Mouse (Mus musculus) frontal cortex, adult (tissue): ENCODE data around the gene Baz2b.

Source experiments
- ATAC-seq: cut with Nextera tagmentation; 2 replicates; pipeline ENCODE4 v1.9.2; 2017; ENCODE audit warnings: mild to moderate bottlenecking, moderate library complexity, mixed read lengths; ENCODE audit not compliant: low TSS enrichment

The Baz2b gene

DNA sequence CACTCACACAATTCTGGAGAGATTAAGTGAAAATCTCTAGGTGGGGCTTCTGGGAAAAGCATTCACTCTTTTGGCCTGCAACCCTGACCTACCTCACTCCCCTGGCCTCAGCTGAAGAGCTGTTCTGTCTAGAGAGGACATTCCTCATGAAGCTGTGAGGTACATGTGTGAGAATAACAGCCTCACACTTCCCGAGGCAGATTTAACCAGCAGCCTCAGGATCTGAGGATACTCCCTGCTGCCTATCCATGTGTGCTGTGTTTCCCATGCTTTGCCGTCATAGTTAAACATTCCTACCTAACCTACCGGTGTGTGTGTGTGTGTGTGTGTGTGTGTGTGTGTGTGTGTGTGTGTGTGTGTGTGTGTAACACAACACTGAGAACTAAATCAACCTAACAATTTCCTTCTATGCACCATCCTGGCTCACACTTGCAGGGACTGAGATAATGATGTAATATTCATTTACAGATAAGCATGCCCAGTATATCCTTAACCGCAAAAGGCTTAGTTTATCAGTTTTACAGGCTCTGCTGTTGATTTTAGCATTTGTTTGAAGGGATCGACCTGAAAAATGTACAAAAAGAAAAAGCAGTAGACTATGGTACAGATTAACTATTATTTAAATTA is 206.5 kb downstream of the Baz2b start:
- ATAC-seq, result no peak

DNA sequence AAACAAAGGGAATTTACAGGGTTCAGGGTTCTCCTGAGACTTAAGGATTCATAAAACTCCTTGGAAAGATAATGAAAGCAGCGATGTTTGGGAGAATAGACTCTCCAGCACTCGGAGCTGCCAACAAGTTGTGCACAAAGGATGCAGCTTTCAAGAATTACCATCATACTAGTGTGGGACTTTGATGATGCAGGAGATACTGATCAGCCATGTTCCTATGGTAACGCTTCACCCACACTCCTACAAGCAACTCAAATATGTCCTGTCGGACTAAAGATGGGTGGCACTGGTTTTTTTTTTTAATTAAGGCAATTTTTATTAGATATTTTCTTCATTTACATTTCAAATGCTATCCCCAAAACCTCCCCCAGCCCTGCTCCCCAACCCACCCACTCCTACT is 209.4 kb downstream of the Baz2b start:
- ATAC-seq, result 0 out of 2 replicates have a peak, but pooled peaks have one; percentile 64

DNA sequence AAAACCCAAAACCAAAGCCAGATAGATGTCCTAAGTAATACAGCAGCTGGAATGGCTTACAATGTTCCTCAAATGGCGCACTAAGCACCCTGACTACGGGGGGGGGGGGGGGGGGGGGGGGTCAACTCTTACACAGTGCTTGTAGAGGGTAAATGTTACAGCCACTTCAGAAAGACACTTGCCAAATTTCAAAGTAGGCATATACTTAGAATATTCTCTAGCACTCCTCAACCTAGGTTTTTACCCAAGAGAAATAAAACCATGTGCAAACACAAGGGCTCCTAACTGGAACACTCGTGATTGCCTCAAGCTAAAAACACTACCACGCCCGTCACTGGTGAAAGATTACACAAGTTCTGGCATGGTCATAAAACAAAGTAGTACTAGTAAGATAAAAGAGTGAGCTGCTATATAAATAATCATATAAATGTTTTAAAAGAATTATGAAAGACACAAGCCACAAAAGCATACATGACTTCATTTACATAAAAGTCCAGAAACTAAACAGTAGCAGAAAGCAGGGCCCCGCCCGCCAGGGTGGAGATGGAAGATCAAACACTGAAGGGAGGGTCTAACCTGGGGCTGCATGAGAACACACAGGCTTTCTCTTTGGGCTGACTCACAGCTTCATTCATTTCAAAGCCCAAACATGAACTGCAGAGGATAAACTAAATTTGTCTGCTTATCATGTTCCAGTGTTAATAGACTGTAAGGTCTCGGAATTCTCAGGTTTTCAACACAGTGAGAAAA is 212.0 kb downstream of the Baz2b start:
- ATAC-seq, result no peak

DNA sequence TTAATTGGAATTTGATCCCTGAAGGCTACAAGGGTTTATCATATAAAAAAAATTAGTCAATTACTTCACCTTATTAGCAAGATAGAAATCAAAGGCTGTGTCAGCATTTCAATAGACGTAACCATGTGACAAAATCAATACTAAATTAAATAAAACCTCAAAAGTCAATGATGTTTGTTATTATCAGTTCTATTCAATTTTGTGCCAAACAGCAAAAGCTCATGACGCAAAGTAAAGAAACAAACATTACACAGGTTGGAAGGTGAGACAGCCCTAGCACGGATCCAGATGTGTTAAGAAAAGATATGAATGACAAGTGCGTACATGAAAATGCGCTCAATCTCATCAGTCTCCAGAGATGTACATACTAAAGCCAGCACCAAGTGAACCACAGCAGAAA is 212.7 kb downstream of the Baz2b start:
- no peak for ATAC-seq

DNA sequence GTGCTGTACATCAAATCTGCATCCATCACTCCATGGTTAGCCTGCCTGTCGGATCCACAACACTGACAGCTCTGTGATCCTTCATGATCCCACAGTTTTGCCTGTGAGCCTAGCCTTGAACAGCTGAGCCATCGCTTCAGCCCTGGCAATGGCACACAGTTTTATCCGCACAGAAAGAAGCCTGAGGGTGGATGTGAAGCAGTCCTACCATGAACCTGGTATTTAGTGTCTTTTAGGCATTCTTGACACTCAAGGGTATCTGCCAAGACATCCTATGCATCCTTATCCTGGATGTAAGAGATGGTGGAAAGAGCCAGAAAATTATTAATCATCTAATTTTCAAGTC is 216.5 kb downstream of the Baz2b start:
- ATAC-seq, result no peak

DNA sequence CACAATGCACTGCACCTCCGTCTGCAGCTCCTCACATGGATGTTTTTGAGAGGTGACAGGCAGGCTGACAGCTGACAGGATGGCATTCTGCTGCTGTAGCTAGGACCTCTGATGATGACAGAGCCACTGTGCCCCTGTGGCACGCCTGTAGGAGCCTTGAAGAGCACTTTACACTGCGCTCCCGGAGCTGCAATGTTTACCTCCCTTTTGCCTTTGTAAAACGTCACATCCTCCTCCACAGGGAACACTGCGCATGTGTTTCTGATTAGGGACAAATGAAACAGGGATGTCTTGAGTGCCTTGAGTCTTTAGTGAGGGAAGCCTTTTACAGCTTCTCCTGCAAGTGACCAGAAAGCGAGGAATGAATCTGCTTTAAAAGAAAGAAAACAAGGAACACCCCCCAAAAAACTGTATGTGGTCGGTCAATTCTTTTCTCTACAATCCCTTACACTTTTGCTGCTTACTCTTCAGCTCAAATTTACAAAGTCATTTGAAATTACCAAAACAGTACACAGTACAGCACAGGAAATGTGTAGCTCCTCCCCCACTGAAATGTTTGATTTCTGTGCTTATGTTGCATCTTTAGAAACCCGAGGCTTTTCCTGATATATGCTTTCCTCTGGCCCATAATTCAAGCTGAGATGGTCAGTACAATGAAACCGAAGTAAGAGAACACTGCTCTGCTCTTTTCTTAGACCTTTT is 217.0 kb downstream of the Baz2b start:
- ATAC-seq, result no peak

DNA sequence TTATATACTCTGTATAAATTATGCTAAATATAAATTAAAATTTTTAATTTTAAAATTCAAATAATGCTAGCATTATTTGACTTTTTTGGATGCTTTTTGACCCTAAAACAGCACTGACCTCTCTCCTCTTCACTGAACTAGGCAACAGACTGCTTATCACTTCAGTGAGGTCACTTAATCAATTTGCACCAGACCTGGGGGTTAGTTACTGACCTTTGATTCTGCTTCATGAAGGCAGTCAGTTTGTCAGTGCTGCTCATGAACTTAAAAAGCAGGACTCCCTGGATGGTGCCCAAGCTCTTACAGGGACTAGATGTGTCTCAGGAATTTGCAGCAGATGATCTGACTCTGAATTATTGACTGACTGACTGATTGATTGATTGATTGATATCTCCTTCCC is 217.9 kb downstream of the Baz2b start:
- no peak for ATAC-seq

DNA sequence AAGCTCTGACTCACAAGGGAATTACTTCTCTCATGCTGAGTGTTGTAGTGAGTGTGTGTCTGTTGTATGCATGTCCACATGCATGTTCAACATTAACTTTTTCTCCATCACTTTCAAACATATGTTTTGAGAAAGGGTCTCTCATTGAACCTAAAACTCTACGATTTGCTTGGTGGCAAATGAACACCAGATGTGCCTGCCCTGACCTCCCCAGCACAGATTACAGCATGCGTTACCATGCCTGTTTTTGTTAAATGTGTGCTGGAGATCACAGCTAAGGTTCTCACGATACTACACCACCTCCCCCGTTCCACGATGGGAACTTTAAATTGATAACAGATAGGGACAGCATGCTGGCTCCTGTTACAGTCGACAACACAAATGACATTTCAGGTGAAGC is 222.1 kb downstream of the Baz2b start:
- ATAC-seq, result no peak

DNA sequence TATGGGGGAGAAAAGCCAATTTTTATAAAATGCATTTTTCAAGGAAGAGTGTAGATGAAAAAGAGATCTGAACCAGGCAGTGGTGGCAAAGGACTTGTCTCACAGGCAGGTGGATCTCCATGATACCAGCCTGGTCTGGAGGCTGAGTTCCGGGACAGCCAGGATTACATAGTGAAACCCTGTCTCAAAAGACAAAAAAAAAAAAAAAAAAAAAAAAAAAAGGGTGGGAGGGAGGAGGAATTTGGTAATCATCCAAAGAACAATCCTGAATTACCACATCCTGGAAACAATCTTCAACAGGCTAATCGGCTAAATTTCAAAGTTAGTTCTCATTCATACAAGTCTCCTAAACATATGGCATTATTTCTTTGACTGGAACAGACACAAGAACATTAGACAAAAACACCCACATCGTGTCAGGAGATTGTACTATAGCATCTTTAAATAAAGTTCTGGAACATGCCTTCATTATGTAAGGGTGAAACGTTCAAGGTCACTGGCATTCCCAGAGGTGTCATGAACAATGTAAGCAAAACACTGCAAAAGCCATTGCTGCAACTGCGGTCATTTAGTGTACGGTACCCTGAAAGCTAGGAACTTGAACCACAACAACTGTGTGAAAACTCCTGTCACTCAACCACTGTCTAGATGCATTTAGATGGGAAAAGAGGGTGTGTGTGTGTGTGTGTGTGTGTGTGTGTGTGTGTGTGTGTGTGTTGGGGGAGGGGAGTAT is 230.0 kb downstream of the Baz2b start:
- ATAC-seq, result peak; percentile 52

DNA sequence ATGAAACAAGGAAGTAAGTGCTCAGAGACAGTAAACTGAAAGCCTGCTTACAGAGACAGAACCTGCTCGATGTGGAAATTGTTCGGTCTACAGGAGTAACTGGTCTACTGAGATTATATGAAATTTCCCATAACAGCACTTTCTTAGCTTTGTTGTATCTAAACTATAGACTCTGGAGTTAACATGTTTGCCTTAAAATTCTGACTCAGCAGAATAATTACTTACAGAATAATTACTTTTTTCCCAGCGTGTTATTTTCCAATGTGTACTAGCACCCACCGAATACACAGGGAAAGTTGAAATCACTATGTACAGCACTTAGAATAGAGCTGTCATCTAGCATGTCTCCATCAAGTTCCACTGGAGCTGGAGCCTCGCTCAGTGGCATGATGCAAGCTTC is 233.0 kb downstream of the Baz2b start:
- ATAC-seq, result no peak

DNA sequence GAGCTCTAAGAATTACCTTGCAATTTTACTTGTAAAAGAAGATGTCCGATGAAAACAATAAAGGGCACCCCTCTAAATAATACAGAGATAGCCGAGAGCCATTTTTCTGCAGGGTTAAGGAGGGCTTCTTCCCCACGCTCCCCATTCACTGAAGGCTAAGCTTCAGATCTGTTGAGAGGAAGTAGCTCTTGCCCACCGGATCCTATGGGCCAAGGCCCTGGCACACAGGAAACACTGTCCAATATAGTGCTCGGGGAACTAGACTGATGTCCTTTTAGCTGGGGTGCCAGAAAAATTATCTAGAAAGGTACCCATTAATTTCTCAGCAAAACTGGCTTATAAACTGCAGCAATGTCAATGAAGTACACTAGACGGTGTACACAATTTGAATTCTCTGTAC is 233.9 kb downstream of the Baz2b start:
- no peak for ATAC-seq

DNA sequence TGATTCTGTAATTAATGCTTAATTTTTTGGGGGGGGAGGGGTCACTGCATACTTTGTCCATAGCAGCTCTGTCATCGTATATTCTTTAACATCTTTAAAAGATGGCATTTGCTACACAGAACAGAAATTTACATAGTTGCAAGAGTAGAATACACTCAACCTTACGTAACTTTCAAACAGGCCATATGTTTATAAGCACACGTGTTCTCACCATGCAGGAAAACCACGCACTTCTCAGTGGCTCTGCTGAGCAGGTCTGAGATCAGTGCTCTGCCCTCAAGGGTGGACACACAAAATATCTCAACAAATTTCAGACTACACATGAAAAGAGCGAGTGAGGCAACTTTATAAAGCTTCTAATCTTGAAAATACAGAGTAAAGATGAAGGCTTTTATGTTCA is 235.7 kb downstream of the Baz2b start:
- ATAC-seq, result peak; percentile 74

DNA sequence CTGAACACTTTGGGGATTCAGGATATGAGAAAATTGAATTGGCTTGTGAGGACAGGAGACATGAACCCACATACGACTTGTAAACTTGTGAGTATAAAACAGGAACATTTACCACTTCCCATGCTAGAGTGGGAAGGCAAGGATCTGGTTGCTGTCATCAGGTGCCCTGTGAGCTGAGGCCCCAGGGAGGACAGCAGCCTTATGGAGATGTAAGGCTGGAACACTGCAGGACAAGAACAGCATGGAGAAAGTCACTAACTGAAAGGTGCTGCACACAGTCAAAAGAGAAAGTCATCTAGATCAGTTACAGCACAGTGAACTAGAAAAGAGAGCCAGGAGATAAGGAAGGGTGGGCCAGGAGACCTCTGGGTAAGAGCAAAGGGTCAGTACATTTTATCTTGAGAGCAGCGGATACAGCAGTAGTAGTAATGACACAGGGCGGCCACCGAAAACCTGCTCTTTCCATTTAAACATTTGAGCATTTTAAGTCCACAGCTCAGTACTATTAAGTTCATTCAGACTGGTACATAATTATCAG is 236.5 kb downstream of the Baz2b start:
- no peak for ATAC-seq

DNA sequence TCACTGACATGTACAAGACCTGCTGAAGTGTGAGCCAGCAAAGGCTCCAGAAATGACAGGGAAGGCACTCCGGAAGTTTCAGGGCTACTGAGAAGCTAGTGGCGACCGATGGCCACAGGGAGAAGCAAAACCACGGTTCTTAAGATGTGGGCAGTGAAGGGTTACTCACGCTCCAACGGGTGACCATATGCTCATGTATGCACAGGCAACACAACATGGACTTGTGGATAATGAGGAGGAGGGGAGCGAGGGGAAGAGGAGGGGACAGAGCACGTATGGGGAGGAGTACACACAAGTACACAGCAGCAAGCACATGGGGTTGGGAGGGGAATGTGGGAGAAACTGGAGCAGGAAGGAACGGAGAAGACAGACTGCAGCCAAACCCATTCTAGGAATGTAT is 239.1 kb downstream of the Baz2b start:
- no peak for ATAC-seq

DNA sequence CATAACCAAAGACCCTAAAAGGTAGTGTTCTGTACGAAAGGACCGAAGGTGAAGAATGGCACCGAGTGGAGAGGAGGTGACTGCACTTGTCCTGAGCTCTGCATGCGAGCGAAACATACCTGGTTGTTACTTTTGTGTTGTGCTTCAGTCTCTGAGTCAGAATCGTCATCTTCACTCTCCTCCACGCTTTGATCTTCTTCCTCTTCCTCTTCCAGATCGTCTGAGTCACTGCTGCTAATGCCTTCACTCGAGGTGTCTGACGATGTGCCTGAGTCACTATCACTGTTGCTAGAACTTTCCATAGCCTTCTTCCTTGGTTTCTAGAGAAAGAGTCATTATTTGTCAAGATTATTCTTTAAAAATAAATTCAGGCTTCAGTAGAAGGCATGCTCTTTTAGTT is 240.5 kb downstream of the Baz2b start:
- ATAC-seq, result no peak

DNA sequence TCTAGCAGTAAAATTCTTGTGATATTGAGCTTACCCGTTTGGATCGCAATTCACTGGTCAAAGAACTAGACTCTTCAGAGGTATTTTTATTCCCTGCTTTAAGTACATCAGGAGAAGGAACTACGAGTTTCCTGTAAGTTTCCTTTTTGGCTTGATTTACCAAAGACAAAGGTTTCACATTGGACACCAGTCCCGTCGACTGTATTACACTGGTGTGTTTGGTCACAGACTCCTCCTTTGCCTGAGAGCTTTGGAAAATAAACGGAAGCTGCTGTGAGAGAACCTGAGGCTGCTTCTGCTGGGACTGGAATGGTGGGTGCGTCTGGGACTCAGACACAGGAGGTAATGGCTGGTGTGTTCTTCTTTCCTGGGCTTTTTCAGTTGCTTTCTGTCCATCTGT is 241.0 kb downstream of the Baz2b start:
- no peak for ATAC-seq

DNA sequence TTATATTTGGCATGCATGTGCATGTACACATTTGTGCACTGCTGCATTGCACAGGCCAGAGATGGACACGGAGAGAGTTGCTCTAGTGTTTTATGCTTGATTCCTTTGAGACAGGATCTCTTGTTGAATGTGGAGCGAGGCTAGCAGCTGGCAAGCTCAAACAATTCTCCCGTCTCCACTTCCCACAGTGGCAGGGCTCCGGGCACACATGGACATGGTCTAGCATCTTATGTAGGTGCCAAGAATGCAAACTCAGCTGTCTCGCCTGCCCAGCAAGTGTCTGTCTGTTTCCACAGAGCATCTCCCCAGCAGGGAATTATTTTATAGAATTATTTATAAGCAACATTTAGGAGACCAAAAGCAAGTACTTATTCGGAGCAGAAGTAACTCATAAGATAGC is 243.2 kb downstream of the Baz2b start:
- no peak for ATAC-seq

DNA sequence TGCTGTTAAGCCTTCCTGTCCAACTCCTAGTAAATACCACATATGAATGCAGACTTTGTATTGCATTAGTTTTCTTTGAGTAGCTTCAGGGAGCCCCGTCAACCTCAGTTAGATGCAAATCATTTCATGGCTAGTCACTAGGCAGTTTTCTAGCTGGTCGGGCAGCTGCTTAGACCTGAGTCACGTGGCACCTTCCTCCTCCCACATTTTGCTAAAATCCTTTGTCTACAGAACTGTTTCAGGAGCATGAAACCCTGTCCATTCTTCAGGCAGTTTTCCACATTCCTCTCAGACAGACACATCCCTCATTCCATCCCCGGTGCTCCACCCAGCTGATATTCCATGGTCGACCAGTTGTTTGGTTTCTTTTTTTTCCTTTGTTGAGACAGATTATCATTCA is 246.6 kb downstream of the Baz2b start:
- no peak for ATAC-seq

DNA sequence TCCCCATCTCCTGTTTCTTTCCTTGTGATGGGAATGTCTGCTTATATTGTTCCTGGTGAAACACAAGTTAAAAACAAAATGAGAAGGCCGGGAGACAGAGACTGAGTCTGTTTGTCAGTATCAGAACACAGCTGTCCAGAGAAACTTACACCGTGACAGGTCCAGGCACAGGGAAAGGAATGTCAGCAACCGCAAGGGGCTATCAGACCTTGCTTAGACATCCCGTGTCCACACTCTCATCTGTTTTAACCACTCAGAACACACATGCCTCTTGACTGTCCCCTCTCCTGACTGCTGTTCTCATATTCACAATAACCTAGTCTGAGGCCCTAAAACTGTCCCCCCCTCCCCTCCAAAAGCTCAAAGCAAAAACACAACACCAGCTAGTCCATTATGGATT is 247.1 kb downstream of the Baz2b start:
- no peak for ATAC-seq

DNA sequence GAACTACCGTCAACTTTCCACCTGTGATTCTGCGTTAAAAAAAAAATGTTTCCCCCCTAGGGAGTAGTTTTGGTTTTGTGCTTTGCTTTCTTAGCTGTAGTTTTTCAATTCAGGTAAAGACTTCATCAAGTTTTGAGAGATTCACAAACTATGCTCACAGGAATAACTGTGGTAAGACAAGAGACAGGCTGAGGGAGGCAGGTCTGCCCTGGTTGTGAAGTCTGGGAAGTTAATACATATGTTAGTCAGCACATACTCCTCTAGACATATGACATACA is 249.2 kb downstream of the Baz2b start:
- no peak for ATAC-seq

DNA sequence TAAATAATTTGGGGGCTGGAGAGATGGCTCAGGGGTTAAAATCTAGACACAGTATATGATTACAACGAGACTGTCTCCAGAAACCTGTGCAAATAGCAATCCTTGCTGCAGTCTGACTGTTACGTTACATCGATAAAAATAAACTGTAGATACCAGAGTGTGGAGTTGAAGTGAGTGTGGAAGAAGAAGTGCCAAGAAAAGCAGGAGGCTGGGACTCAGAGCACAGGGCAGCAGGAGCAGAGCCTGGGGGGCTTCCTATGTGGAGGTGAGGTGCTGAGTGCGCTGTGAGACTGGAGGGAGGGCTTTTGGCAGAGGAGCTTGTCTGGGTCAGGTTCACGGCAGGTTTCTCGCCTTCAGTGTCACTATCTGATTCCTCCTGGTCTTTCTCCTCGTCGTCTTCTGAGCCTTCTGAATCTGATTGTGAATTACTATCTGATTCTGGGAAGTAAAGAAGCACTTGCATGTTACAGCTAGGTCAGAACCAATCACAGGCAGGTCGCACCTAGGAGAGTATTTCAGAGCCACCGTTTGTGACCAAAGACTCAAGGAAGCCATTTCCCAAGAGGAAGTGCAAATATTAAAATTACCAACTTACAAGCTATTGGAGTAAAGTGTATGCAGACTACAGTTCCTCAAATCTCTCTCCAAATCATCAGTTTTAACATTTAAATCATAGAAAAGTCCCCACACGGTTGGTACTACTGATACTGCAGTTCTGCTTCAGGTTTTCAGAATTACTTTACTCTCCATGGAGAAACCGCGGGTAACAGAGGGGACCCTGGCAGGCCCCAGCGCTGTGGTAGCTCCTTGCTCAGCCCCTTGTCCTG is 249.8 kb downstream of the Baz2b start:
- ATAC-seq, result 0 out of 2 replicates have a peak, but pooled peaks have one; percentile 31

DNA sequence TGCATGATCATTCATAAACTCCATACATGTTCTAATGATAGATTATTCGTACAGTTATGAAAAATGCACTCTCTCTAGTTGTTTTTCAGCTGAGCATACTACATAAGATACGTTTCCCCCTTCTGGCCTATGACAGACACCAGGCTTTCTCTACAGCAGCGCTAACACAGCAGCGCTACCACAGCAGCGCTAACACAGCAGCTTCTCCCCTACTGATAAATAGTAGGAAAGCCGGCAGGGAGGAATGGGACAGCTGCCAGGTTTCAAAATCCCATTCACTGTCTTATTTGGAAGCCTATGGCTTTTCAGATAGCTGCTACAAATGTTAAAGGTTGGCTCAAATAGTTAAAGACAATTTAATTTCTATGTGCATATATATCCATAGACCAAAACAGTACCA is 251.1 kb downstream of the Baz2b start:
- no peak for ATAC-seq
